Mouse (Mus musculus) neural tube, embryonic 14.5 days (tissue): ENCODE data around the gene Trrap. TPM values are rescaled to one million over a fixed set of nuclear protein-coding genes. Genes with fewer than 3 reads are reported as not detected.

Experiments
- ATAC-seq: fragments of 200-750 bp; cut with Nextera tagmentation; 2 replicates; pipeline ENCODE4 v1.8.0; 2017; ENCODE audit warnings: low read depth, mild to moderate bottlenecking, moderate TSS enrichment, moderate library complexity
- H3K27ac ChIP-seq: fragments of 300-500 bp; sonication (generic); 2 replicates; pipeline ENCODE4 v1.5.1; 2014; ENCODE audit warnings: low read depth, mild to moderate bottlenecking, control low read depth, low read length, moderate library complexity, mixed read lengths
- H3K27me3 ChIP-seq: fragments of 300-500 bp; sonication (generic); 2 replicates; pipeline ENCODE4 v1.6.1; 2014; ENCODE audit warnings: low read length; ENCODE audit not compliant: control insufficient read depth, insufficient read depth
- H3K36me3 ChIP-seq: fragments of 300-500 bp; sonication (generic); 2 replicates; pipeline ENCODE4 v1.6.1; 2014; ENCODE audit warnings: low read length, mixed read lengths; ENCODE audit not compliant: control insufficient read depth, insufficient read depth
- H3K4me1 ChIP-seq: fragments of 300-500 bp; sonication (generic); 2 replicates; pipeline ENCODE4 v1.6.1; 2014; ENCODE audit warnings: low read length; ENCODE audit not compliant: control insufficient read depth, insufficient read depth
- H3K4me2 ChIP-seq: fragments of 300-500 bp; sonication (generic); 2 replicates; pipeline ENCODE4 v1.6.1; 2014; ENCODE audit warnings: mild to moderate bottlenecking, low read depth, low read length, control low read depth
- H3K4me3 ChIP-seq: fragments of 300-500 bp; sonication (generic); 2 replicates; pipeline ENCODE4 v1.5.1; 2014; ENCODE audit warnings: low read depth, low read length, control low read depth, mixed read lengths
- H3K9ac ChIP-seq: fragments of 300-500 bp; sonication (generic); replicated peaks from 2 replicates; pipeline ENCODE4 v1.6.1; 2014; ENCODE audit warnings: low read depth, mild to moderate bottlenecking, control low read depth, low read length, mixed read lengths
- H3K9me3 ChIP-seq: fragments of 300-500 bp; sonication (generic); 2 replicates; pipeline ENCODE4 v1.6.1; 2016; ENCODE audit warnings: low read length; ENCODE audit not compliant: control insufficient read depth
- WGBS: fragments of 180-500 bp; shearing (Covaris S2); extraction: QIAGEN DNeasy Blood & Tissue Kit; methylation state at CpG from one replicate; pipeline ENCODE4 v1.1.7; 2014; 5-methylcytosine and 5-hydroxymethylcytosine counted together
- polyA plus RNA-seq: library from polyadenylated mRNA; unstranded; fragments of >200 nt; fragmentation: Nextera tagmentation; extraction: Ambion mirVana; gene quantifications from 2 replicates; pipeline ENCODE4 v1.2.1, GENCODE M21; 2014

Gene Trrap
- polyA plus RNA-seq, 1 experiment from 2014 or later: 92.0 TPM

DNA sequence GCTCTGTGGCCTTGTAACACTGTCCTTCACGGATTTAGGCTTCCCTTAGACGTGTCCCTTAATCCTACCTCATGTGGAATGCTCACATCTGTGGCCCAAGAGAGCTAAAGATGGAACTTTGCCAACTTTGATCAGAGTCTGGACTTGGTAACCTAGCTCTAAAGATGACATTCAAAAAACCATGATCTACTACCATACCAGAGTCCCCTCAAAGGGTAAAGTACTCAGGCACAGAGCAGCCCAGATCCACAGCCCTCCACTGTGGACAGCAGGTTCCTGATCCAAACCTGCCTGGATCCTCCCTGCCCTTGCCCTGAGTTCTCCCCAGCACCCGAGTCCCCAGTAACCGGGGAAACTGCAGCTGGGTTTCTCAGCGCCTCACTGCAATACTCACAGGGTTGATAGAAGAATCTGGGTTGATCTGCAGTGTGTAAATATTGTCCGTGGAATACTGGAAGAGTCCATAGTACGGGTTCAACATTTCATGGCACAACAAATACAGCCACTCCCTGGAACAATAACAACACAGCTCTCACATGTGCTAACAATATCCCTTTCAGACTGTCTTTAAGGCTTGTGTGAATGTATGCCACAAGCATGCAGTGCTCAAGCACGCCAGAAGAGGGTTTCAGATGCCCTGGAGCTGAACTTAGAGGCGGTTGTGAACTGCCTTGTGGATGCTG, 118.6 kb downstream of the Trrap start:
- ATAC-seq: no peak
- no peaks in the 10 kb centered on the region for H3K4me1 ChIP-seq

DNA sequence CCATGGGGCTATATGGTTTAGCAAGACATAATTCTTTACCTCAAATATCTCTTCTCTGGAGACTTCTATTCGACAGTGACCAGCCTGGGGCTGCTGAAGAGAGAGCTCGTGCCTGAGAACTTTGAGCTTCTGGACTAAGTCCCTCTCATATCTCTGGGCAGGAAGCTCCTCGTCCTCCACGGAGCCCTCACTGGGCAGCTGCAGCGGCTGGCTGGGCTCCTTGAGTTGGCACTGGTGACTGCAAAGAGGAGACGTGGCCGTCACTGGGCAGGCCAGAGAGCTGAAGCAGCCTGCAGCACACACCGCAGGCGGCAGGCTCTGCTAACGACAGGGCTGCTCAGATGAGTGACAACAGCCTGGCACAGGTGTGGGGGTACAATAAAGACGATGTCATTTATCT, 123.7 kb downstream of the Trrap start:
- no peak for ATAC-seq
- H3K27me3 ChIP-seq: no peaks in the 10 kb centered on the region
- no peaks in the 10 kb centered on the region for H3K4me1 ChIP-seq
- no peak overlapping the region for H3K4me2 ChIP-seq
- no peak overlapping the region for H3K4me3 ChIP-seq
- H3K36me3 ChIP-seq: peaks cover 55% of the 10 kb centered on the region
- H3K27ac ChIP-seq: no peak overlapping the region
- WGBS: 90% methylated on average over 11 of the region's 11 CpGs
- no peaks in the 10 kb centered on the region for H3K9me3 ChIP-seq
- H3K9ac ChIP-seq: no peak overlapping the region

More for the DNA sequence above, 118.6 kb downstream of the Trrap start:
- Histone ChIP-seq H3K27ac (no peak overlapping the region), H3K4me2 (no peak overlapping the region), H3K27me3 (no peaks in the 10 kb centered on the region), H3K4me3 (no peak overlapping the region), H3K9ac (no peak overlapping the region), H3K36me3 (peaks cover 65% of the 10 kb centered on the region), H3K9me3 (no peaks in the 10 kb centered on the region)
- 95% methylated on average over 9 of the region's 9 CpGs for WGBS

DNA sequence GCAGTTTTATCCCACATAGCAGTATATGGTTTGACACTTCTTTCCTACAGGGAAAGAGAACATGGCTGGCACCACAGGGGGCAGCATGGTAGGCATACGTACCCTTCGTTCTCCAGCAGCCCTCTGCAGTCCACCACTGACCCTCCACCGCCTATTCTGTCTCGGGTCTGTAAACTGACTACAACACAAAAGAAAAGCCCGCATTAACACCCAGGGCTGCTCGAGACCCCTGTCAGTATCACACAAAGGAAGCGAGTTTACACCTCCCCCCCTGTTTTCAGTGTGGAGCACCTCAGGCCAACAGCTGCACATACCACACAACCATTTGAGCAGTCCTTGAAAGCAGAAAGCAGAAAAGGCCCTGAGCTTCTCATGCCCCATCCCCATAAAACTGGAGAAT, 130.3 kb downstream of the Trrap start:
- Histone ChIP-seq H3K9ac (no peak overlapping the region), H3K36me3 (peaks cover 28% of the 10 kb centered on the region), H3K4me1 (no peaks in the 10 kb centered on the region), H3K9me3 (no peaks in the 10 kb centered on the region), H3K4me2 (no peak overlapping the region), H3K27ac (no peak overlapping the region), H3K27me3 (no peaks in the 10 kb centered on the region), H3K4me3 (no peak overlapping the region)
- ATAC-seq: no peak
- 16% methylated on average over 7 of the region's 7 CpGs for WGBS

DNA sequence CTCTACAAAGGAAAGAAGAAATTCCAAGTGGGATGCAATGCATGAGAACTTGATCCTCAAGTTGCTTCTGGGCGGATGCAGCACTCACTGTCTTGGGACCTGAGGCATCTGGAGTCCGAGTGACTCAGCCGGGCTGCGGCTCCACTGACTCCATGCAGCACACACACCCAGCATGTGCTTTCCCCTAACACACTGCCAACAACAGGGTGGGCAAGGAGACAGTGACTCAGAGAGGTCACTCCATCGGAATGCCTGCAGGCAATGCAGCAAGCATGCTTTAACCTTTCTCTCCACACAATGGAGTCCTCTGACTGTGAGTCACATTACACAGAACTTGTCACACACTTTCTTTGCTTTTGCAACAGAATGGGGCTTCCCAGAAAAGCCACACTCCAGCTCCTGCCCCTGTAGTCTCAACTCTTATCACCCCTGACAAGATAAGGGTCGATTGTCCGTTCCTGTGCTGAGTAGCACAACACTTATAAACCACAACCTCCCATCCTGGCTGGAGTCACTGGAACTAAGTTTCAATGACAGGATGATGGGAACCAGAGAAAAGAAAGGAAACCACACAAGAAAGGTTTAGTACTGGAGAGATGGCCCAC, 131.0 kb downstream of the Trrap start:
- no peak overlapping the region for H3K27ac ChIP-seq
- no peaks in the 10 kb centered on the region for H3K9me3 ChIP-seq
- H3K9ac ChIP-seq: no peak overlapping the region
- peaks cover 26% of the 10 kb centered on the region for H3K36me3 ChIP-seq
- no peak for ATAC-seq
- no peaks in the 10 kb centered on the region for H3K27me3 ChIP-seq
- WGBS: 36% methylated on average over 7 of the region's 7 CpGs
- H3K4me1 ChIP-seq: no peaks in the 10 kb centered on the region
- no peak overlapping the region for H3K4me2 ChIP-seq
- no peak overlapping the region for H3K4me3 ChIP-seq

DNA sequence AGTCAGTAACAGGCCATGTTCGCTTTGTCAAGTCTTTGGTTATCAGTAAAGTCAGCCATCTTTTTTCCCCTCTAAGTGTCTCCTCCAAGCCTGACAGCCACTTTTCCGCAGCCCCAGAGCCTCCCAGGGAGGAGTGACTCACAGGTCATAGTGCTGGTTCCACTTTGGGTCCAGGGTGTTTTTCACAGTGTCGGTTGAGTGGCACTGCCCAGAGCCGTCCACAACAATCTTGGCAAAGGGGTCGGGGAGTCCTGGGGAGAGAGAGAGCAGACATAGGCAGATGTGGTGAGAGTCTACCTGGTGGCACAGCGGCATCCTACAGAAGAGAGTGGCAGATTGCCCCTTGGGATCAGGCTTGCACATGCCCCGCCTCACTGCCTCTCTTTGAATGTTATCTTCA, 133.5 kb downstream of the Trrap start:
- Histone ChIP-seq H3K9ac (no peak overlapping the region), H3K4me3 (no peak overlapping the region), H3K4me2 (no peak overlapping the region), H3K4me1 (no peaks in the 10 kb centered on the region), H3K27ac (no peak overlapping the region), H3K27me3 (no peaks in the 10 kb centered on the region), H3K36me3 (peaks cover 20% of the 10 kb centered on the region), H3K9me3 (no peaks in the 10 kb centered on the region)
- no peak for ATAC-seq
- 92% methylated on average over 7 of the region's 7 CpGs for WGBS

DNA sequence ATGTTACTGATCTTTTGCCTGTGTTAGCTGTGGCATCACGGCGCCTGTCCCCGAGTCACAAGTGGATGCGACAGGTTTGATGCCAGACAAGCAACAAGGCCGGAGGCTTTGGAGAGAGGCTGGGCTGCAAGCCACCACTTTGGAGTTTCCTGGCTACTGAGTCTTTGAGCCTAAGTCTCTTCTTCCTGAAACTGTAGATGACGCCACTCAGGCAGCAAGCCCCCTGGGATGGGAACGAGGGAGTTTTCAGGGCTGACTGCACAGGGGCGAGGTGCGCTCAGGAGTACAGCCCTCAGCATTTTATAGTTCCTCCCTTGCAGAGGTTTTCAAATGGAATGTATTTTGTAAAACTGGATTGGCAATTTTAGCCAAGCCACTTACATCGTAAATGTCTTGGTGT, 134.3 kb downstream of the Trrap start:
- no peak for ATAC-seq
- Histone ChIP-seq H3K4me2 (no peak overlapping the region), H3K36me3 (peaks cover 13% of the 10 kb centered on the region), H3K27me3 (no peaks in the 10 kb centered on the region), H3K4me3 (no peak overlapping the region), H3K4me1 (no peaks in the 10 kb centered on the region), H3K9ac (no peak overlapping the region), H3K9me3 (no peaks in the 10 kb centered on the region), H3K27ac (no peak overlapping the region)
- 72% methylated on average over 10 of the region's 10 CpGs for WGBS

DNA sequence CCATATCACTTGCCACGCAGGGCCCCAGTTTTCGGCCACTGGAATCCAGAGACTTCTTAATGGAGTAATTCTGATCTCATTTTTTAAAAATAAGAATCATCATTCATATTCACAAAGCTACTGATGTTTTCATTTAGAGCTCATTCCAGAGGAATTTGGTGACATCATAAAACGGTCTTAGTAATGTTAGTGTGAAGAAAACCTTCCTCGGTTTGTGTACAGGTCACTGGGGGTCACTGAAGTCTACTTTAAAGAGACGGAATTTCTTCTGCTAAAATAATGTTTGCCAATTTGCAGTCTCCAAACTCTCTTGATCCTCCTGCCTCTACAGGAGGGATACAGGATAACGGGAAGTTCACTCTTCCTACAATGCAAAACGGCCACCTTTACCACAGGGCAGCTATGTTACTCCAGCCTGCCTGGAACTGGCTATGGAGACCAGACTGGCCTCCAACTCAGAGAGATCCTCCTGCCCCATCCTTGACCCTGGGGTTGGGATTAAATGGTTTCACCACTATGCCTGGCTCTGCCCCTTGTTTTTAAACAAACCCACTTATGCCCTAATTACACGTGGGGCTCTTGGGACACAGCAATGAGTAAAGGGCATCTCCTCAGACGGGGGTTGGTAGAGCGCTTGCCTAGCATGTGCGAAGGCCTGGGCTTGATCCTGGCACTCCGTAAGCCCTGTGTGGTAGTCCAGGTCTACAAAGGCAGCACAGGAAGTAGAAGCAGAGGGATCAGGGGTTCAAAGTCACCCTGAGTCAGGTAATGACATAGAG, 137.0 kb downstream of the Trrap start:
- no peak overlapping the region for H3K4me2 ChIP-seq
- no peaks in the 10 kb centered on the region for H3K9me3 ChIP-seq
- no peak for ATAC-seq
- H3K4me1 ChIP-seq: no peaks in the 10 kb centered on the region
- H3K27ac ChIP-seq: no peak overlapping the region
- H3K27me3 ChIP-seq: no peaks in the 10 kb centered on the region
- WGBS: 82% methylated on average over 12 of the region's 12 CpGs
- H3K36me3 ChIP-seq: peaks cover 13% of the 10 kb centered on the region; the same call in 1 of the 2 replicates
- H3K4me3 ChIP-seq: no peak overlapping the region
- H3K9ac ChIP-seq: no peak overlapping the region

DNA sequence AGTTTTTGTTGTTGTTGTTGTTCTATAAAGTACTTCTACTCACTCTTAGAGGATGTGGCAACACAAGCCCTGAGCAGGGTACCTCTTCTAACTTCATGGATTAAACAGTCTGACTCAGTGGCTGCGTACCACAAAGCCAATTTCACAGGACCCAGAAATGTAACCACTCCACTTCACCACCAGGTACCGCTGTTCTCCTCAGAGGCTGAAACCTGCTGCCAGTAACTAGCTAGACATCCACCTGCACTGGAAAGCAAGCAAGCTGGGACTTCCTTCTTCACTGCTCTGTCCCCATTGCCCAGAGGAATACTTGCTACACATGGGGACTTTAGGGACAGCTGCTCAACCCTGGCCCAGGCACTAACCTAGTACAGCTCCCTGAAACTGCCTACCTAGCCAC, 140.1 kb downstream of the Trrap start:
- Histone ChIP-seq H3K4me2 (no peak overlapping the region), H3K36me3 (no peaks in the 10 kb centered on the region), H3K4me1 (0 out of 2 replicates have a peak, but pooled peaks cover 4% of the 10 kb centered on the region), H3K9me3 (no peaks in the 10 kb centered on the region), H3K27me3 (no peaks in the 10 kb centered on the region), H3K9ac (no peak overlapping the region), H3K27ac (no peak overlapping the region), H3K4me3 (no peak overlapping the region)
- no peak for ATAC-seq
- WGBS: 88% methylated on average over 2 of the region's 2 CpGs
